20 mouse cellular contexts compared by ENCODE assay signal in genomic region chr19:31471766-31472165, GRCm38 (mm10).
A peak's percentile ranks its signal among the peaks of the same experiment; 100 is the strongest.
DNase-seq lines count a peak whose midpoint lies in the region; ATAC-seq lines count a peak whose summit lies in the region.
"Had no signal": no experiment of that assay in that cellular context is flagged by ENCODE, and none has a peak within 500 bp of the region (broad histone marks: within the 10 kb centered on the region; RNA-seq: fewer than 3 reads in every experiment).

No protein-coding gene starts in this region.

- peaks cover 3% of the 10 kb centered on the region; the same call in 1 of the 2 replicates for H3K4me1 ChIP-seq in hindbrain, embryonic 10.5 days (replicated peaks)
- H3K4me1 ChIP-seq in hindbrain, embryonic 13.5 days (replicated peaks), result 0 out of 2 replicates have a peak, but pooled peaks cover 3% of the 10 kb centered on the region

- 37% methylated on average over 1 of the region's 1 CpGs for WGBS in hindbrain, embryonic 10.5 days
- 27% methylated on average over 1 of the region's 1 CpGs for WGBS in hindbrain, embryonic 13.5 days

- H3K9ac ChIP-seq in hindbrain, embryonic 13.5 days, result no peak overlapping the region
- H3K9ac ChIP-seq: forebrain, postnatal 0 days; lung, embryonic 14.5 days had no signal

- no peak overlapping the region for H3K27ac ChIP-seq in hindbrain, embryonic 10.5 days
- no peak overlapping the region for H3K27ac ChIP-seq in hindbrain, embryonic 13.5 days

- no peaks in the 10 kb centered on the region for H3K9me3 ChIP-seq in hindbrain, embryonic 10.5 days
- no peaks in the 10 kb centered on the region for H3K9me3 ChIP-seq in hindbrain, embryonic 13.5 days

- no peak for ATAC-seq in hindbrain, embryonic 13.5 days (ENCODE audit: low FRiP score)
- ATAC-seq: activated CD4-positive, CD25-positive, alpha-beta regulatory T cell, adult 4 months; forebrain, postnatal 0 days; midbrain, embryonic 16.5 days had no signal

- peak; percentile 9 to 55 for DNase-seq in adrenal gland, adult (ENCODE audit: inconsistent age in 2 of 2, low spot score in 1 of 2)
- no peak for DNase-seq in adrenal gland, postnatal 10 days
- peak; percentile 5 for DNase-seq in hindbrain, embryonic 10.5 days (ENCODE audit: low spot score)
- DNase-seq in forelimb bud, embryonic 11.5 days (ENCODE audit: low read depth, low spot score), result peak; percentile 40
- DNase-seq in retina, postnatal 1 day, result peak; percentile 48
- DNase-seq in thymus, postnatal 14 days, result no peak
- DNase-seq in gastrocnemius, postnatal 25 days, result no peak
- DNase-seq: cerebellum, adult 11-12 months; cerebellum, postnatal 36 days; forebrain, postnatal 0 days; gastrocnemius, postnatal 14 days; kidney, adult 18-20 months; kidney, postnatal 14 days; lung, embryonic 14.5 days; right cerebral cortex, postnatal 25 days; thymus, adult 18-20 months had no signal

- H3K27me3 ChIP-seq in hindbrain, embryonic 10.5 days (ENCODE audit: insufficient read depth, poor library complexity, severe bottlenecking), result no peaks in the 10 kb centered on the region
- H3K27me3 ChIP-seq in hindbrain, embryonic 13.5 days, result no peaks in the 10 kb centered on the region
- H3K27me3 ChIP-seq: CH12.LX had no signal

- H3K36me3 ChIP-seq in hindbrain, embryonic 10.5 days, result no peaks in the 10 kb centered on the region
- H3K36me3 ChIP-seq in hindbrain, embryonic 13.5 days, result no peaks in the 10 kb centered on the region

- no peak overlapping the region for H3K4me3 ChIP-seq in hindbrain, embryonic 10.5 days
- no peak overlapping the region for H3K4me3 ChIP-seq in hindbrain, embryonic 13.5 days

- no peak overlapping the region for H3K4me2 ChIP-seq in hindbrain, embryonic 13.5 days
- H3K4me2 ChIP-seq: lung, embryonic 14.5 days had no signal

Comparison
In these comparisons a context has a peak if more than half of its experiments do, and no peak if none do; other contexts are left out.
1. DNase-seq: peak in adrenal gland, adult (2 of 2), hindbrain, embryonic 10.5 days (single experiment), forelimb bud, embryonic 11.5 days (single experiment) and retina, postnatal 1 day (single experiment); none in adrenal gland, postnatal 10 days (single experiment), thymus, postnatal 14 days (single experiment) and gastrocnemius, postnatal 25 days (single experiment).